Comparison of ENCODE assay signal across 24 mouse cellular contexts in genomic region chr11:104110366-104110765, GRCm38 (mm10). TPM values are rescaled to one million over a fixed set of nuclear protein-coding genes. Genes with fewer than 3 reads are reported as not detected.
DNase-seq lines count a peak whose midpoint lies in the region; ATAC-seq lines count a peak whose summit lies in the region.
"Had no signal": no experiment of that assay in that cellular context is flagged by ENCODE, and none has a peak within 500 bp of the region (broad histone marks: within the 10 kb centered on the region; RNA-seq: fewer than 3 reads in every experiment).

No protein-coding gene starts in this region.

- H3K36me3 ChIP-seq in kidney, embryonic 14.5 days (ENCODE audit: control insufficient read depth, insufficient read depth, low read length): no peaks in the 10 kb centered on the region
- no peaks in the 10 kb centered on the region for H3K36me3 ChIP-seq in midbrain, embryonic 15.5 days (replicated peaks)
- H3K36me3 ChIP-seq: embryonic facial prominence, embryonic 15.5 days; hindbrain, embryonic 12.5 days; limb, embryonic 15.5 days had no signal

- intact Hi-C loops in heart, postnatal 14 days (cut with DNase I): no loop called here

- H3K4me3 ChIP-seq in kidney, embryonic 14.5 days (ENCODE audit: low read length): no peak overlapping the region
- no peak overlapping the region for H3K4me3 ChIP-seq in midbrain, embryonic 15.5 days
- H3K4me3 ChIP-seq: embryonic facial prominence, embryonic 15.5 days; hindbrain, embryonic 12.5 days; layer of hippocampus, adult 2 months; limb, embryonic 15.5 days had no signal

- H3K9ac ChIP-seq in kidney, embryonic 14.5 days (ENCODE audit: low read depth, low read length): no peak overlapping the region
- H3K9ac ChIP-seq in midbrain, embryonic 15.5 days: no peak overlapping the region
- H3K9ac ChIP-seq: embryonic facial prominence, embryonic 15.5 days; hindbrain, embryonic 12.5 days; limb, embryonic 15.5 days had no signal

- WGBS in kidney, embryonic 14.5 days: 89% methylated on average over 1 of the region's 1 CpGs
- WGBS in midbrain, embryonic 15.5 days: 68% methylated on average over 1 of the region's 1 CpGs

- peaks cover 11% of the 10 kb centered on the region; the same call in 1 of the 2 replicates for H3K4me1 ChIP-seq in kidney, embryonic 14.5 days (ENCODE audit: control insufficient read depth, insufficient read depth, low read length)
- peaks cover 19% of the 10 kb centered on the region for H3K4me1 ChIP-seq in midbrain, embryonic 15.5 days
- H3K4me1 ChIP-seq: embryonic facial prominence, embryonic 15.5 days had no signal

- no peak overlapping the region for H3K4me2 ChIP-seq in kidney, embryonic 14.5 days (replicated peaks; ENCODE audit: low read depth, low read length)
- no peak overlapping the region for H3K4me2 ChIP-seq in midbrain, embryonic 15.5 days
- H3K4me2 ChIP-seq: embryonic facial prominence, embryonic 15.5 days; hindbrain, embryonic 12.5 days; limb, embryonic 15.5 days had no signal

- no peak for ATAC-seq in kidney, embryonic 14.5 days (ENCODE audit: low FRiP score, low TSS enrichment)
- no peak for ATAC-seq in midbrain, embryonic 15.5 days (replicated peaks)
- ATAC-seq: forebrain, embryonic 16.5 days; inflammation-experienced regulatory T-cells, adult 6 months had no signal

- H3K27me3 ChIP-seq in kidney, embryonic 14.5 days (ENCODE audit: control insufficient read depth, insufficient read depth, low read length): no peaks in the 10 kb centered on the region
- no peaks in the 10 kb centered on the region for H3K27me3 ChIP-seq in midbrain, embryonic 15.5 days (replicated peaks)
- H3K27me3 ChIP-seq: embryonic facial prominence, embryonic 15.5 days; limb, embryonic 15.5 days had no signal

- no peak overlapping the region for H3K27ac ChIP-seq in kidney, embryonic 14.5 days (ENCODE audit: low read depth, low read length)
- H3K27ac ChIP-seq in midbrain, embryonic 15.5 days: no peak overlapping the region
- H3K27ac ChIP-seq: embryonic facial prominence, embryonic 15.5 days; hindbrain, embryonic 12.5 days; kidney, postnatal 0 days; layer of hippocampus, adult 2 months; limb, embryonic 15.5 days had no signal

- H3K9me3 ChIP-seq in kidney, embryonic 14.5 days (ENCODE audit: control insufficient read depth, low read length): no peaks in the 10 kb centered on the region
- no peaks in the 10 kb centered on the region for H3K9me3 ChIP-seq in midbrain, embryonic 15.5 days
- H3K9me3 ChIP-seq: embryonic facial prominence, embryonic 15.5 days; hindbrain, embryonic 12.5 days; limb, embryonic 15.5 days had no signal

- DNase-seq in adrenal gland, postnatal 14 days: peak; percentile 27
- no peak for DNase-seq in adrenal gland, postnatal 36 days
- peak; percentile 42 for DNase-seq in kidney, postnatal 10 days
- DNase-seq in adipocyte (ENCODE audit: low spot score): peak; percentile 72
- DNase-seq in cerebellum, postnatal 14 days: peak; percentile 79 to 86
- no peak for DNase-seq in heart, postnatal 14 days
- DNase-seq: embryo, embryonic 11 days; gastrocnemius, postnatal 36 days; layer of hippocampus, postnatal 36 days; right cerebral cortex, postnatal 14 days; thymus, postnatal 4 days had no signal

RNA-seq across cellular contexts. Expression of gene Crhr1, which starts 22.3 kb away (rescaled TPM):
- 0.15 TPM in 1 of 2 replicates, not detected in the other for total RNA-seq in adrenal gland, postnatal 14 days (2021)
- under 1 TPM in 1 of 2 experiments, not detected in 1; 0.10 TPM for total RNA-seq in adrenal gland, postnatal 36 days (2021)
- polyA plus RNA-seq in kidney, embryonic 14.5 days (2014; fragmentation: Nextera tagmentation; extraction: Ambion mirVana): 0.10 and 0.16 TPM in 2 replicates
- not detected for total RNA-seq in heart, postnatal 14 days (2021)
- polyA plus RNA-seq in midbrain, embryonic 15.5 days (2015; fragmentation: Nextera tagmentation; extraction: Ambion mirVana): 7.5 and 8.6 TPM in 2 replicates
- total RNA-seq: gastrocnemius, postnatal 36 days; heart, adult 8-10 months; neutrophil, adult 5-6 weeks had no signal
- polyA plus RNA-seq: heart, embryonic 16.5 days; inflammation-experienced regulatory T-cells, adult 6 months; limb, embryonic 15.5 days; liver, embryonic 16.5 days had no signal

Comparison
In these comparisons a context has a peak if more than half of its experiments do, and no peak if none do; other contexts are left out.
1. DNase-seq: peak in adrenal gland, postnatal 14 days (single experiment), kidney, postnatal 10 days (single experiment), adipocyte (single experiment) and cerebellum, postnatal 14 days (2 of 2); none in adrenal gland, postnatal 36 days (0 of 2) and heart, postnatal 14 days (0 of 2).